Mouse (Mus musculus) limb, embryonic 13.5 days (tissue): ENCODE data around the gene Dcdc2c. TPM values are rescaled to one million over a fixed set of nuclear protein-coding genes. Genes with fewer than 3 reads are reported as not detected.

Experiments
- ATAC-seq: fragments of 200-750 bp; cut with Nextera tagmentation; 2 replicates; pipeline ENCODE4 v1.8.0; 2017; ENCODE audit warnings: low read depth, moderate number of reproducible peaks, moderate TSS enrichment; ENCODE audit not compliant: low FRiP score
- H3K27ac ChIP-seq: fragments of 300-500 bp; sonication (generic); 2 replicates; pipeline ENCODE4 v1.5.1; 2015; ENCODE audit warnings: inconsistent platforms, mild to moderate bottlenecking, moderate library complexity
- H3K27me3 ChIP-seq: fragments of 300-500 bp; sonication (generic); 2 replicates; pipeline ENCODE4 v1.6.1; 2015; ENCODE audit warnings: mild to moderate bottlenecking, inconsistent platforms
- H3K36me3 ChIP-seq: fragments of 300-500 bp; sonication (generic); 2 replicates; pipeline ENCODE4 v1.6.1; 2015; ENCODE audit warnings: inconsistent platforms, mild to moderate bottlenecking, moderate library complexity
- H3K4me1 ChIP-seq: fragments of 300-500 bp; sonication (generic); 2 replicates; pipeline ENCODE4 v1.6.1; 2015; ENCODE audit warnings: inconsistent platforms
- H3K4me2 ChIP-seq: fragments of 300-500 bp; sonication (generic); replicated peaks from 2 replicates; pipeline ENCODE4 v1.6.1; 2015; ENCODE audit warnings: inconsistent platforms, mild to moderate bottlenecking, moderate library complexity
- H3K4me3 ChIP-seq: fragments of 300-500 bp; sonication (generic); 2 replicates; pipeline ENCODE4 v1.5.1; 2015; ENCODE audit warnings: moderate library complexity, mild to moderate bottlenecking, inconsistent platforms
- H3K9ac ChIP-seq: fragments of 300-500 bp; sonication (generic); 2 replicates; pipeline ENCODE4 v1.6.1; 2015; ENCODE audit warnings: mild to moderate bottlenecking, inconsistent platforms
- H3K9me3 ChIP-seq: fragments of 300-500 bp; sonication (generic); 2 replicates; pipeline ENCODE4 v1.6.1; 2016; ENCODE audit warnings: inconsistent platforms
- WGBS: fragments of 180-500 bp; shearing (Covaris S2); methylation state at CpG from one replicate; pipeline ENCODE4 v1.1.7; 2015; 5-methylcytosine and 5-hydroxymethylcytosine counted together
- polyA plus RNA-seq: library from polyadenylated mRNA; unstranded; fragments of >200 nt; fragmentation: Nextera tagmentation; extraction: Ambion mirVana; gene quantifications from 2 replicates; pipeline ENCODE4 v1.2.1, GENCODE M21; 2015

The Dcdc2c gene
- polyA plus RNA-seq, 1 experiment from 2014 or later = 0.28 TPM

- no peak overlapping the region for H3K9ac ChIP-seq
- H3K9me3 ChIP-seq = peaks cover 8% of the 10 kb centered on the region; the same call in 1 of the 2 replicates
- no peak overlapping the region for H3K27ac ChIP-seq
- H3K36me3 ChIP-seq = no peaks in the 10 kb centered on the region
- H3K4me2 ChIP-seq = no peak overlapping the region
- H3K4me1 ChIP-seq = peaks cover 6% of the 10 kb centered on the region; the same call in 1 of the 2 replicates
- ATAC-seq = 0 out of 2 replicates have a peak, but pooled peaks have one; percentile 15
- no peaks in the 10 kb centered on the region for H3K27me3 ChIP-seq
- no peak overlapping the region for H3K4me3 ChIP-seq
- WGBS = 83% methylated on average over 3 of the region's 3 CpGs
Measured at GRCm38 (mm10) chr12:28432729-28433067, 119.5 kb downstream of the Dcdc2c start.

GRCm38 (mm10) chr12:28431832-28432728 lies 120.1 kb downstream of the Dcdc2c start:
- Histone ChIP-seq H3K9ac (peak overlapping the region; percentile 55), H3K9me3 (peaks cover 8% of the 10 kb centered on the region; the same call in 1 of the 2 replicates), H3K36me3 (no peaks in the 10 kb centered on the region), H3K4me3 (peak overlapping the region; percentile 42), H3K4me1 (peaks cover 6% of the 10 kb centered on the region; the same call in 1 of the 2 replicates), H3K27ac (peak overlapping the region; percentile 84), H3K27me3 (no peaks in the 10 kb centered on the region), H3K4me2 (peak overlapping the region; percentile 69)
- peak; percentile 72 for ATAC-seq
- WGBS = 4% methylated on average over 19 of the region's 19 CpGs

- Histone ChIP-seq H3K27ac (no peak overlapping the region), H3K9ac (no peak overlapping the region), H3K27me3 (no peaks in the 10 kb centered on the region), H3K4me2 (no peak overlapping the region), H3K4me3 (no peak overlapping the region), H3K9me3 (peaks cover 8% of the 10 kb centered on the region; the same call in 1 of the 2 replicates), H3K36me3 (no peaks in the 10 kb centered on the region), H3K4me1 (peaks cover 6% of the 10 kb centered on the region; the same call in 1 of the 2 replicates)
- WGBS = 94% methylated on average over 5 of the region's 5 CpGs
- no peak for ATAC-seq
Measured at GRCm38 (mm10) chr12:28429856-28430255, 122.3 kb downstream of the Dcdc2c start.

- Histone ChIP-seq H3K27ac (no peak overlapping the region), H3K9ac (no peak overlapping the region), H3K36me3 (no peaks in the 10 kb centered on the region), H3K4me2 (no peak overlapping the region), H3K4me1 (no peaks in the 10 kb centered on the region), H3K27me3 (no peaks in the 10 kb centered on the region), H3K9me3 (0 out of 2 replicates have a peak, but pooled peaks cover 1% of the 10 kb centered on the region), H3K4me3 (no peak overlapping the region)
- 80% methylated on average over 4 of the region's 4 CpGs for WGBS
- no peak for ATAC-seq
Measured at GRCm38 (mm10) chr12:28416957-28417356, 135.2 kb downstream of the Dcdc2c start.

GRCm38 (mm10) chr12:28407656-28408405 lies 144.4 kb downstream of the Dcdc2c start:
- no peak overlapping the region for H3K4me2 ChIP-seq
- H3K36me3 ChIP-seq = no peaks in the 10 kb centered on the region
- no peak overlapping the region for H3K27ac ChIP-seq
- 24% methylated on average over 10 of the region's 10 CpGs for WGBS
- ATAC-seq = no peak
- no peak overlapping the region for H3K4me3 ChIP-seq
- no peak overlapping the region for H3K9ac ChIP-seq
- H3K9me3 ChIP-seq = peaks cover 15% of the 10 kb centered on the region; the same call in 1 of the 2 replicates
- no peaks in the 10 kb centered on the region for H3K27me3 ChIP-seq
- H3K4me1 ChIP-seq = peaks cover 8% of the 10 kb centered on the region; the same call in 1 of the 2 replicates

GRCm38 (mm10) chr12:28402256-28402655 lies 149.9 kb downstream of the Dcdc2c start:
- Histone ChIP-seq H3K27ac (no peak overlapping the region), H3K27me3 (no peaks in the 10 kb centered on the region), H3K9me3 (no peaks in the 10 kb centered on the region), H3K9ac (no peak overlapping the region), H3K4me1 (peaks cover 10% of the 10 kb centered on the region), H3K4me3 (no peak overlapping the region), H3K36me3 (no peaks in the 10 kb centered on the region), H3K4me2 (no peak overlapping the region)
- 78% methylated on average over 4 of the region's 4 CpGs for WGBS
- no peak for ATAC-seq

- Histone ChIP-seq H3K9me3 (no peaks in the 10 kb centered on the region), H3K27ac (peak overlapping the region; percentile 58; the same call in 1 of the 2 replicates), H3K4me2 (no peak overlapping the region), H3K9ac (no peak overlapping the region), H3K36me3 (no peaks in the 10 kb centered on the region), H3K4me1 (peaks cover 10% of the 10 kb centered on the region), H3K4me3 (no peak overlapping the region), H3K27me3 (no peaks in the 10 kb centered on the region)
- ATAC-seq = no peak
- WGBS = 21% methylated on average over 5 of the region's 5 CpGs
Measured at GRCm38 (mm10) chr12:28401372-28401771, 150.8 kb downstream of the Dcdc2c start.

GRCm38 (mm10) chr12:28392129-28392528 lies 160.1 kb downstream of the Dcdc2c start:
- no peak overlapping the region for H3K4me2 ChIP-seq
- H3K9me3 ChIP-seq = peaks cover 8% of the 10 kb centered on the region; the same call in 1 of the 2 replicates
- no peak overlapping the region for H3K4me3 ChIP-seq
- no peak overlapping the region for H3K9ac ChIP-seq
- peaks cover 24% of the 10 kb centered on the region for H3K4me1 ChIP-seq
- ATAC-seq = peak; percentile 67
- H3K27me3 ChIP-seq = no peaks in the 10 kb centered on the region
- H3K36me3 ChIP-seq = no peaks in the 10 kb centered on the region
- 38% methylated on average over 6 of the region's 6 CpGs for WGBS
- H3K27ac ChIP-seq = no peak overlapping the region

Other genes with a start within 250 kb of the Dcdc2c start
- not detected in 2 replicates for gene Allc, start 30.1 kb upstream of the Dcdc2c start, polyA plus RNA-seq
- gene Colec11, start 71.0 kb upstream of the Dcdc2c start, polyA plus RNA-seq = 0.17 and 0.31 TPM in 2 replicates
- gene Rps7, start 83.6 kb upstream of the Dcdc2c start, polyA plus RNA-seq = 682 and 708 TPM in 2 replicates
- gene Rnaseh1, start 97.2 kb upstream of the Dcdc2c start, polyA plus RNA-seq = 31.8 and 32.3 TPM in 2 replicates
- 65.3 and 66.0 TPM in 2 replicates for gene Adi1, start 122.8 kb upstream of the Dcdc2c start, polyA plus RNA-seq
- 40.9 and 42.2 TPM in 2 replicates for gene Trappc12, start 198.1 kb upstream of the Dcdc2c start, polyA plus RNA-seq
- 31.0 and 33.3 TPM in 2 replicates for gene Eipr1, start 199.4 kb upstream of the Dcdc2c start, polyA plus RNA-seq